Mouse (Mus musculus) CH12.LX (cell line): ENCODE results near the gene Chchd4. TPM values are rescaled to one million over a fixed set of nuclear protein-coding genes. Genes with fewer than 3 reads are reported as not detected.

Experiments
- DNase-seq: peaks from one replicate; pipeline ENCODE4 v3.0.0-alpha.2; 2013; ENCODE audit errors: extremely low read depth
- H3K27ac ChIP-seq: 2 replicates; pipeline ENCODE4 v1.5.1; 2012; ENCODE audit warnings: low read depth, mild to moderate bottlenecking, control low read depth, moderate library complexity; ENCODE audit not compliant: insufficient read depth
- H3K27me3 ChIP-seq: replicated peaks from 2 replicates; pipeline ENCODE3; 2012; ENCODE audit warnings: inconsistent platforms
- H3K36me3 ChIP-seq, 2 experiments: replicated peaks in 1 of 2; 2 replicates each; pipeline versions ENCODE3 to v1.6.1; 2012; ENCODE audit warnings: inconsistent platforms in 1 of 2, low read length in 1 of 2, mild to moderate bottlenecking in 1 of 2, mixed read lengths in 1 of 2, moderate library complexity in 1 of 2; ENCODE audit not compliant: control insufficient read depth in 1 of 2, insufficient read depth in 1 of 2
- H3K4me1 ChIP-seq, 2 experiments: 2 replicates each; pipeline ENCODE4 v1.6.1; 2012; ENCODE audit warnings: inconsistent platforms in 1 of 2, moderate library complexity in 1 of 2; ENCODE audit not compliant: insufficient read depth in 2 of 2, control insufficient read depth in 1 of 2
- H3K4me2 ChIP-seq: 2 replicates; pipeline ENCODE4 v1.6.1; 2012; ENCODE audit warnings: low read depth, mild to moderate bottlenecking, control low read depth; ENCODE audit not compliant: poor library complexity, insufficient read depth, severe bottlenecking
- H3K4me3 ChIP-seq, 3 experiments: fragments of 150-350 bp in 1 of 3; sonication (generic) in 1 of 3; replicated peaks in 1 of 3; 2 replicates each; pipeline versions ENCODE3 to v1.5.1; 2011 to 2012; ENCODE audit warnings: low read depth in 2 of 3, low read length in 2 of 3, mild to moderate bottlenecking in 2 of 3, moderate library complexity in 2 of 3, control low read depth in 1 of 3, improper control_type of control experiment in 1 of 3, inconsistent platforms in 1 of 3, mixed read lengths in 1 of 3; ENCODE audit not compliant: poor library complexity in 1 of 3
- H3K79me2 ChIP-seq: replicated peaks from 2 replicates; pipeline ENCODE4 v1.6.1; 2012; ENCODE audit warnings: mild to moderate bottlenecking, moderate library complexity; ENCODE audit not compliant: control insufficient read depth, poor library complexity, insufficient read depth, severe bottlenecking; ENCODE audit errors: extremely low read depth
- H3K9ac ChIP-seq: 2 replicates; pipeline ENCODE4 v1.6.1; 2012; ENCODE audit warnings: low read depth, mild to moderate bottlenecking, control low read depth, moderate library complexity; ENCODE audit not compliant: insufficient read depth
- H3K9me3 ChIP-seq: replicated peaks from 2 replicates; pipeline ENCODE3; 2012; ENCODE audit warnings: low read length, inconsistent platforms, mixed read lengths
- BHLHE40 ChIP-seq: IDR thresholded peaks from 2 replicates; pipeline ENCODE4 v1.6.1; 2011; ENCODE audit warnings: mild to moderate bottlenecking, low read depth, low read length, improper control_type of control experiment
- CHD2 ChIP-seq: IDR thresholded peaks from 2 replicates; pipeline ENCODE4 v1.6.1; 2011; ENCODE audit warnings: low read length, improper control_type of control experiment
- CTCF ChIP-seq, 2 experiments: IDR thresholded peaks in 1 of 2; conservative IDR thresholded peaks in 1 of 2; 2 replicates each; pipeline ENCODE4 v1.5.1; 2011 to 2012; ENCODE audit warnings: low read depth in 2 of 2, low read length in 2 of 2, improper control_type of control experiment in 1 of 2, inconsistent platforms in 1 of 2, mild to moderate bottlenecking in 1 of 2, moderate library complexity in 1 of 2
- EP300 ChIP-seq: IDR thresholded peaks from 2 replicates; pipeline ENCODE4 v1.6.1; 2011; ENCODE audit warnings: low read length, improper control_type of control experiment
- ETS1 ChIP-seq: conservative IDR thresholded peaks from 2 replicates; pipeline ENCODE4 v1.6.1; 2012; ENCODE audit warnings: low read depth, mild to moderate bottlenecking, inconsistent platforms, low read length, improper control_type of control experiment, moderate library complexity
- GABPA ChIP-seq: IDR thresholded peaks from 2 replicates; pipeline ENCODE4 v1.6.1; 2012; ENCODE audit warnings: low read depth, low read length, improper control_type of control experiment, inconsistent platforms; ENCODE audit not compliant: insufficient replicate concordance
- IRF4 ChIP-seq: IDR thresholded peaks from 2 replicates; pipeline ENCODE4 v1.6.1; 2014; ENCODE audit warnings: low read depth, mild to moderate bottlenecking, inconsistent platforms, low read length, improper control_type of control experiment
- JUN ChIP-seq: IDR thresholded peaks from 2 replicates; pipeline ENCODE4 v1.6.1; 2011; ENCODE audit warnings: low read depth, mild to moderate bottlenecking, low read length, improper control_type of control experiment, moderate library complexity; ENCODE audit not compliant: insufficient read depth
- JUND ChIP-seq: conservative IDR thresholded peaks from 2 replicates; pipeline ENCODE4 v1.6.1; 2011; ENCODE audit warnings: low read depth, low read length, improper control_type of control experiment
- KAT2A ChIP-seq: IDR thresholded peaks from 2 replicates; pipeline ENCODE4 v1.6.1; 2012; ENCODE audit warnings: low read length, improper control_type of control experiment, inconsistent platforms; ENCODE audit not compliant: insufficient replicate concordance
- MAZ ChIP-seq: IDR thresholded peaks from 2 replicates; pipeline ENCODE4 v1.6.1; 2012; ENCODE audit warnings: low read depth, mild to moderate bottlenecking, inconsistent platforms, low read length, improper control_type of control experiment, moderate library complexity
- MEF2A ChIP-seq: IDR thresholded peaks from 2 replicates; pipeline ENCODE4 v1.6.1; 2014; ENCODE audit warnings: low read depth, mild to moderate bottlenecking, inconsistent platforms, low read length, improper control_type of control experiment, borderline replicate concordance
- MXI1 ChIP-seq: IDR thresholded peaks from 2 replicates; pipeline ENCODE4 v1.6.1; 2011; ENCODE audit warnings: mild to moderate bottlenecking, low read depth, low read length, improper control_type of control experiment
- NELFE ChIP-seq: IDR thresholded peaks from 2 replicates; pipeline ENCODE4 v1.6.1; 2011; ENCODE audit warnings: low read depth, low read length, improper control_type of control experiment
- NRF1 ChIP-seq: IDR thresholded peaks from 2 replicates; pipeline ENCODE4 v1.6.1; 2014; ENCODE audit warnings: low read depth, mild to moderate bottlenecking, inconsistent platforms, low read length, improper control_type of control experiment, moderate library complexity
- PAX5 ChIP-seq: IDR thresholded peaks from 2 replicates; pipeline ENCODE4 v1.6.1; 2012; ENCODE audit warnings: low read length, inconsistent platforms, mixed read lengths
- POLR2AphosphoS2 ChIP-seq: IDR thresholded peaks from 2 replicates; pipeline ENCODE4 v1.6.1; 2011; ENCODE audit warnings: low read depth, low read length, improper control_type of control experiment
- RAD21 ChIP-seq: IDR thresholded peaks from 2 replicates; pipeline ENCODE4 v1.6.1; 2011; ENCODE audit warnings: low read depth, mild to moderate bottlenecking, low read length, improper control_type of control experiment, moderate library complexity
- SMC3 ChIP-seq: IDR thresholded peaks from 2 replicates; pipeline ENCODE4 v1.6.1; 2011; ENCODE audit warnings: low read depth, low read length, improper control_type of control experiment
- TBP ChIP-seq: conservative IDR thresholded peaks from 2 replicates; pipeline ENCODE4 v1.6.1; 2011; ENCODE audit warnings: low read depth, low read length, improper control_type of control experiment
- TCF12 ChIP-seq: IDR thresholded peaks from 2 replicates; pipeline ENCODE4 v1.6.1; 2014; ENCODE audit warnings: low read depth, mild to moderate bottlenecking, inconsistent platforms, low read length, improper control_type of control experiment
- UBTF ChIP-seq: IDR thresholded peaks from 2 replicates; pipeline ENCODE4 v1.6.1; 2012; ENCODE audit warnings: low read depth, mild to moderate bottlenecking, inconsistent platforms, low read length, improper control_type of control experiment, moderate library complexity
- USF1 ChIP-seq: IDR thresholded peaks from 2 replicates; pipeline ENCODE4 v1.6.1; 2014; ENCODE audit warnings: low read depth, mild to moderate bottlenecking, inconsistent platforms, low read length, improper control_type of control experiment
- USF2 ChIP-seq: conservative IDR thresholded peaks from 2 replicates; pipeline ENCODE4 v1.6.1; 2011; ENCODE audit warnings: low read depth, low read length, improper control_type of control experiment
- ZC3H11A ChIP-seq: IDR thresholded peaks from 2 replicates; pipeline ENCODE4 v1.6.1; 2012; ENCODE audit warnings: low read depth, mild to moderate bottlenecking, inconsistent platforms, low read length, improper control_type of control experiment
- ZKSCAN1 ChIP-seq: IDR thresholded peaks from 2 replicates; pipeline ENCODE4 v1.6.1; 2012; ENCODE audit warnings: low read depth, inconsistent platforms, low read length, improper control_type of control experiment, borderline replicate concordance
- dilution Hi-C: fragments of 300-500 bp; cut with MboI; formaldehyde crosslinking; loops from 2 replicates; pipeline ENCODE4 v1.14.3; 2020; ENCODE audit warnings: low sequenced_read_pairs; ENCODE audit not compliant: extremely low pct_unique_long_range_greater_than_20kb, extremely low pct_ligation_motif_present
- in situ Hi-C: fragments of 300-500 bp; cut with MboI; formaldehyde crosslinking; loops from 3 replicates; pipeline ENCODE4 v1.14.3; 2019; ENCODE audit warnings: low sequenced_read_pairs, low pct_ligation_motif_present, low pct_unique_long_range_greater_than_20kb, mixed read lengths
- polyA plus RNA-seq: library from polyadenylated mRNA; unstranded; fragments of >175 nt; gene quantifications from 2 replicates; pipeline ENCODE4 v1.2.1, GENCODE M21; 2012; ENCODE audit warnings: low read depth; ENCODE audit not compliant: insufficient read length
- total RNA-seq, 2 experiments: library from RNA; depleted of rRNA; stranded (reverse); fragments of 300-350 nt in 1 of 2; fragments of >200 nt in 1 of 2; gene quantifications; 2 replicates each; pipeline ENCODE4 v1.2.3; 2012 to 2014

The Chchd4 gene
- total and polyA plus RNA-seq, 3 experiments: 30.1 to 49.7 (median 41.4) TPM

GRCm38 (mm10) chr6:91454546-91454945 is 18.8 kb downstream of the Chchd4 start:
- dilution Hi-C loops (no loop called here), in situ Hi-C loops (no loop called here)
- H3K27ac ChIP-seq: no peak overlapping the region

GRCm38 (mm10) chr6:91452056-91452455 is 21.3 kb downstream of the Chchd4 start:
- in situ Hi-C loops: no loop called here
- no peaks in the 10 kb centered on the region for H3K79me2 ChIP-seq
- no peak for TF ChIP-seq ZC3H11A
- TF ChIP-seq MXI1: no peak
- TF ChIP-seq MEF2A: no peak
- no peak for TF ChIP-seq POLR2AphosphoS2
- TF ChIP-seq ETS1: no peak
- no peak for TF ChIP-seq NELFE
- no peak for TF ChIP-seq MAZ
- TF ChIP-seq BHLHE40: no peak
- TF ChIP-seq JUND: no peak
- no peak for TF ChIP-seq EP300
- TF ChIP-seq PAX5: no peak
- no peak for TF ChIP-seq CHD2
- TF ChIP-seq KAT2A: no peak
- no peak for TF ChIP-seq USF1
- no peak for TF ChIP-seq SMC3
- no peak for TF ChIP-seq USF2
- no peak for TF ChIP-seq JUN
- no peak for TF ChIP-seq RAD21
- TF ChIP-seq GABPA: no peak
- TF ChIP-seq, all 38 proteins: peak for 0

More at GRCm38 (mm10) chr6:91454546-91454945, 18.8 kb downstream of the Chchd4 start:
- Histone ChIP-seq H3K9me3 (peaks cover 3% of the 10 kb centered on the region), H3K4me1 (peaks cover 0 to 2% of the 10 kb centered on the region in 2 experiments; a peak in 1 of 4 replicates), H3K79me2 (no peaks in the 10 kb centered on the region), H3K4me2 (no peak overlapping the region), H3K4me3 (no peak overlapping the region), H3K9ac (no peak overlapping the region), H3K27me3 (peaks cover 47% of the 10 kb centered on the region), H3K36me3 (no peaks in the 10 kb centered on the region)
- no peak for DNase-seq
- no peak for TF ChIP-seq CHD2
- TF ChIP-seq GABPA: no peak
- TF ChIP-seq IRF4: no peak
- TF ChIP-seq NRF1: no peak
- no peak for TF ChIP-seq RAD21
- TF ChIP-seq CTCF (conservative IDR thresholded peaks at IDR 0.05 in 1 of 2, IDR thresholded peaks at IDR 0.05 in 1 of 2; ENCODE audit: low read depth in 2 of 2, low read length in 2 of 2): no peak
- no peak for TF ChIP-seq NELFE
- TF ChIP-seq MXI1: no peak
- no peak for TF ChIP-seq ZC3H11A
- TF ChIP-seq TCF12: no peak
- TF ChIP-seq ZKSCAN1: no peak
- TF ChIP-seq JUN: no peak
- TF ChIP-seq TBP: no peak
- no peak for TF ChIP-seq PAX5
- TF ChIP-seq UBTF: no peak

More at GRCm38 (mm10) chr6:91452056-91452455, 21.3 kb downstream of the Chchd4 start:
- Histone ChIP-seq H3K36me3 (no peaks in the 10 kb centered on the region), H3K27me3 (peaks cover 67% of the 10 kb centered on the region), H3K9ac (no peak overlapping the region), H3K27ac (no peak overlapping the region), H3K4me2 (no peak overlapping the region), H3K4me3 (no peak overlapping the region), H3K4me1 (peaks cover 0 to 2% of the 10 kb centered on the region in 2 experiments; a peak in 1 of 4 replicates), H3K9me3 (peaks cover 3% of the 10 kb centered on the region)
- dilution Hi-C loops: no loop called here
- DNase-seq: no peak
